Mouse (Mus musculus) forebrain, embryonic 14.5 days (tissue): Measurements from ENCODE around the gene Elp4. TPM values are rescaled to one million over a fixed set of nuclear protein-coding genes. Genes with fewer than 3 reads are reported as not detected.

Experiments
- ATAC-seq: fragments of 200-750 bp; cut with Nextera tagmentation; 2 replicates; pipeline ENCODE4 v1.8.0; 2017; ENCODE audit warnings: mild to moderate bottlenecking, moderate library complexity
- DNase-seq: peaks from one replicate; pipeline ENCODE4 v3.0.0-alpha.2; 2015; ENCODE audit warnings: low spot score
- H3K27ac ChIP-seq: fragments of 300-500 bp; sonication (generic); 2 replicates; pipeline ENCODE4 v1.5.1; 2014; ENCODE audit warnings: low read depth, mild to moderate bottlenecking, control low read depth, low read length, moderate library complexity
- H3K27me3 ChIP-seq: fragments of 300-500 bp; sonication (generic); replicated peaks from 2 replicates; pipeline ENCODE4 v1.6.1; 2014; ENCODE audit warnings: low read length, control low read depth, mixed read lengths; ENCODE audit not compliant: control insufficient read depth, insufficient read depth
- H3K36me3 ChIP-seq: fragments of 300-500 bp; sonication (generic); 2 replicates; pipeline ENCODE4 v1.6.1; 2014; ENCODE audit warnings: low read length, control low read depth; ENCODE audit not compliant: control insufficient read depth, insufficient read depth
- H3K4me1 ChIP-seq: fragments of 300-500 bp; sonication (generic); 2 replicates; pipeline ENCODE4 v1.6.1; 2014; ENCODE audit warnings: antibody characterized with exemption, low read length, control low read depth; ENCODE audit not compliant: control insufficient read depth, insufficient read depth
- H3K4me2 ChIP-seq: fragments of 300-500 bp; sonication (generic); 2 replicates; pipeline ENCODE4 v1.6.1; 2014; ENCODE audit warnings: mild to moderate bottlenecking, control low read depth, low read length
- H3K4me3 ChIP-seq: fragments of 300-500 bp; sonication (generic); 2 replicates; pipeline ENCODE4 v1.5.1; 2014; ENCODE audit warnings: low read depth, low read length, control low read depth
- H3K9ac ChIP-seq: fragments of 300-500 bp; sonication (generic); 2 replicates; pipeline ENCODE4 v1.6.1; 2014; ENCODE audit warnings: mild to moderate bottlenecking, low read length, control low read depth, moderate library complexity
- H3K9me3 ChIP-seq: fragments of 300-500 bp; sonication (generic); replicated peaks from 2 replicates; pipeline ENCODE4 v1.6.1; 2016; ENCODE audit warnings: low read length, control low read depth, mixed read lengths; ENCODE audit not compliant: control insufficient read depth
- WGBS: fragments of 180-500 bp; shearing (Covaris S2); extraction: QIAGEN DNeasy Blood & Tissue Kit; methylation state at CpG from one replicate; pipeline ENCODE4 v1.1.7; 2014; 5-methylcytosine and 5-hydroxymethylcytosine counted together
- polyA plus RNA-seq: library from polyadenylated mRNA; unstranded; fragments of >200 nt; fragmentation: Nextera tagmentation; extraction: Ambion mirVana; gene quantifications from 2 replicates; pipeline ENCODE4 v1.2.1, GENCODE M21; 2014

Gene Elp4
- polyA plus RNA-seq, 1 experiment from 2014 or later: 45.5 TPM

DNA sequence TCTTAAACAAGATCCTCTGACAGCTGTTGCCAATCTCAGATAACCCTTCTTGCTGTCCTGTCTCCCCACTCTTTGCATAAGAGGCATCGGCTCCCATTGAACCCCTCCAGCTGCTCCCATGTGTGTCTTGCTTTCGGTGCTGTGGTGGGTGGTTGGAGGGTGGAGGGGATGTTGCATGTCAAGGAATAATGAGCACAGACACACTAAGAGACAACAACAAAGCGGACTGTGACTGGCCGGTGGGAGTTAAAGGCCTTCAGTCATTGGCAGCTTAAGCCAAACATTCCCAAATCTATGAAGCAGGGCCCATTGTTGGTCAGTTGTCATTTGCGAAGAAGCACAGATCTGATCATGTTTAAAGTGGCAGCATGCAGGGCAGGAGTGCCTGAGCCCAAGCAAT lies 206.6 kb downstream of the Elp4 start:
- H3K27me3 ChIP-seq: 0 out of 2 replicates have a peak, but pooled peaks cover 2% of the 10 kb centered on the region
- H3K36me3 ChIP-seq: peaks cover 34% of the 10 kb centered on the region
- H3K4me3 ChIP-seq: no peak overlapping the region
- H3K9ac ChIP-seq: no peak overlapping the region
- H3K4me1 ChIP-seq: no peaks in the 10 kb centered on the region
- H3K27ac ChIP-seq: no peak overlapping the region
- ATAC-seq: no peak
- no peaks in the 10 kb centered on the region for H3K9me3 ChIP-seq
- no peak for DNase-seq
- H3K4me2 ChIP-seq: no peak overlapping the region
- WGBS: 50% methylated on average over 5 of the region's 5 CpGs

DNA sequence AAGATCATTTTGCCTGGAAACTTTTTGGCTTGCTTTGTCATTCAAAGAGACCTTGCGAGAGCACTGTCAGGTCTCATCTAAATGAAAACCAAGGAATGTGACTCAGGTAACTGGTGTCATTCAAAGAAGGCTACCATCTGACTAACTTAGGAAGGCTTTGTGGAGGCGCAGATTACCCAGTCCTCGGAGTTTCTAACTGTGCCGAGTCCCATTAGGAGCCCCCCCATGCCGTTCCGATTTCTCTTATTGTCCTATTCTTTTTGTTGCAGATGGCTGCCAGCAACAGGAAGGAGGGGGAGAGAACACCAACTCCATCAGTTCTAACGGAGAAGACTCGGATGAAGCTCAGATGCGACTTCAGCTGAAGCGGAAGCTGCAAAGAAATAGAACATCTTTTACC lies 213.1 kb downstream of the Elp4 start:
- peak overlapping the region; percentile 12; the same call in 1 of the 2 replicates for H3K4me2 ChIP-seq
- H3K9me3 ChIP-seq: no peaks in the 10 kb centered on the region
- H3K27ac ChIP-seq: peak overlapping the region; percentile 11; the same call in 1 of the 2 replicates
- peaks cover 28% of the 10 kb centered on the region for H3K4me1 ChIP-seq
- no peak overlapping the region for H3K4me3 ChIP-seq
- DNase-seq (peak; percentile 39), ATAC-seq (no peak)
- WGBS: 15% methylated on average over 10 of the region's 10 CpGs
- peaks cover 8% of the 10 kb centered on the region; the same call in 1 of the 2 replicates for H3K27me3 ChIP-seq
- peaks cover 39% of the 10 kb centered on the region for H3K36me3 ChIP-seq
- H3K9ac ChIP-seq: peak overlapping the region; percentile 17; the same call in 1 of the 2 replicates

DNA sequence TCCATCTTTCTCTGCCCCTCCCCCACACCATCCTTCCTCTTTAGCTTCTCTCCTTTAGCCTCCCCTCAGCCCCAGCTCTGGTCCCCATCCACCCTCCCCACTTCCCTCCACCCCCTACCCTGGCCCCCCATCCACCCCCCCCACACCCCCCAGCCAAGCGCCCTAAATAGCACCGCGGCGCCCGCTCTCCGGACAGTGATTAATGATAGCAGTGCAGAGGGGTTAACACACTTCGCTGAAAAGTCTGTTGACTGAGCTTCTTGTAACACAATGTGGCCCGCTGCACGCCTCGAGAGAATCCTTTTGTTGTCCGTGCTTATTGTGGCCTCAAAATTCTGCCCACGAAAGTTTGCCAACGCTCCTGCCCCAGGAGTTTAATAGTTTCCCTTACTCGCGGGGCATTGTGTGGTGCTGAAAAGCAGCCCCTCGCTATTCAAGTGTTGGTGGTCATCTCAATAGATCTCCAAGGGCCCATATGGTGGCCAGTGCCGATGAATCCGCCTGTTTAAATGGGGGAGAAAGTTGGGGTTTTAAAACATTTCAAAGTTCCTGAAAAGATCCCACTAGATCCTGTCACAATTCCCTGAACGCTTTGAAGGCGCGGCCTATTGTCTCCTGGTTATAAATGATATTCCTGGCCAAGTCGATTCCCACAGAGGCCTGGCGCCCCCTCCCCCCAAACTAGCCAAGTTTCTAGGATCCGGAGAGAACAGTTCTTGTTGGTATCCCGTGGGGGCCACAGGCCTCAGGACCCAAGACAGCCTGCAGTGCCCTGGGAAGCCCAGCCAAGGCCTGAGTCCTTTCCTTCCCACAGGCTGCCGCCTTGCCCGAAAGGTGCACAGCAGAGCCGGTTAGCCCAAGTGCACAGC lies 214.4 kb downstream of the Elp4 start:
- peak overlapping the region; percentile 70 for H3K27ac ChIP-seq
- H3K36me3 ChIP-seq: peaks cover 37% of the 10 kb centered on the region
- peak overlapping the region; percentile 57 for H3K9ac ChIP-seq
- no peaks in the 10 kb centered on the region for H3K9me3 ChIP-seq
- peak overlapping the region; percentile 17 for H3K4me3 ChIP-seq
- peak overlapping the region; percentile 49 for H3K4me2 ChIP-seq
- WGBS: 1% methylated on average over 28 of the region's 28 CpGs
- ATAC-seq: peak; percentile 28; the same call in 1 of the 2 replicates
- peaks cover 15% of the 10 kb centered on the region for H3K27me3 ChIP-seq
- H3K4me1 ChIP-seq: peaks cover 35% of the 10 kb centered on the region
- DNase-seq: peak; percentile 65

DNA sequence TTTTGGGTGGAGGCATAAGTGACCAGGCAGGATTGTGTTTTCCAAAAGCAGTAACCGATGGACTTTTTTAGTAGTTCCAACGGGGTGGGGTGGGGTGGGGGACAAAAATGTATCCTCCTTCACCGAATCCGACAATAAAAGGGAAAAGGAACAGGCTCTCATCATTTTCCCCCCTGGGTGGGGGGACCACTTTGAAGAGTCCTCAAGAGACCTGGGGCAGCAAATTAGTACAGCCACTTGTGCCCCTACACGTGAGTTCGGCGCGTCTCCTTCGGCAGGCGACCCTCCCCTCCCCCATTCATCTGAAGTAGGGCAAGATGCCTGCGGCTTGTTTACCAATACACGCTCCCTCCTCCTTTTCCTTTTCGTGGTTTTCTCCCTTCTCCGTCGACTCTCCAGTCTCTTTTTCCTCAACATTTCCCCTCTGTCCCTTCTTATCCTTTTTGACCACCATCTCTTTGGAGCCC lies 215.0 kb downstream of the Elp4 start:
- peaks cover 19% of the 10 kb centered on the region for H3K27me3 ChIP-seq
- H3K4me2 ChIP-seq: peak overlapping the region; percentile 49
- H3K4me3 ChIP-seq: peak overlapping the region; percentile 17
- H3K36me3 ChIP-seq: peaks cover 35% of the 10 kb centered on the region
- DNase-seq (no peak), ATAC-seq (0 out of 2 replicates have a peak, but pooled peaks have one; percentile 4)
- H3K9me3 ChIP-seq: no peaks in the 10 kb centered on the region
- H3K27ac ChIP-seq: peak overlapping the region; percentile 70
- under 1% methylated on average over 15 of the region's 15 CpGs for WGBS
- H3K9ac ChIP-seq: peak overlapping the region; percentile 57
- peaks cover 37% of the 10 kb centered on the region for H3K4me1 ChIP-seq

DNA sequence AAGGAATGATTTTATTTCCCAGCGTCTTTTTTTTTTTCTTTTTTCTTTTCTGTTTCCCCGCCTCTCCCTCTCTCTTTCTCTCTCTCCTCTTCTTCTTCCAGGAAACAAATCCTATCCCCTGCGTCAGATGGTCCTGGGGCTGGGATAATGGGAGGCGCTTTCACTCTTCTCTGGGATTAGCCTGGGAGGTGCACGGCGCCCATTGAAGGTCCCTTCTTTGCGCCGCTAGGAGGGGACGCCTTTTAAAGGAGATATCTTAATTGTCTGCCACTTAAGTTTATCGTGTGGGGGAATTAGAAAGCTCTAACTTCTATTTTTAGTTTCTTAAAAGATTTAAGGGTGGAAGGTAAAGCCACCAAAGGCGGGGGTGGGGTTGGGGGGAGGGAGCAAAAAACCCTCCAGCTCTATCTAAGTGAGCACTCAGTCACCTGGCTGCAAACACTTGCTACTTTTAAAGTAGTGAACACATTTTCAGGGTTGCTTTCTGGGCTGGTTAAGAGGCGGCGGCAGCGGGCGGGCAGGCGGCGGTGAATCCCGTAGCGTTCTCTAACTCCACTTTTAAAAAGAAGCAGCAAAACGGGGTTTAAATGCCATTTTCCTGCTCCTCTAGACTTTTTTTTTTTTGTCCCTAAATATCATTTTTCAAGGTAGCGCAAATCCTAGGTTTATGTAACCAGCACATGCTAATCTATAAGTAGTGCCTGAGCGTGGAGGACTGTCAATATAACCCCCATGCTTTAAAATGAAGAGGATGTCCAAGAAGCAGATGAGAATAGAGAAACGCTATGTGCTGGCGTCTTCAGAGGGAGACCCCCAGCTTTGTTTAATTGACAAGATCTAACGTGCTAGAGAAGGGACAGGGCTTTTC lies 215.7 kb downstream of the Elp4 start:
- Histone ChIP-seq H3K4me2 (peak overlapping the region; percentile 49), H3K4me1 (peaks cover 39% of the 10 kb centered on the region), H3K9me3 (no peaks in the 10 kb centered on the region), H3K36me3 (peaks cover 37% of the 10 kb centered on the region), H3K27ac (peak overlapping the region; percentile 70; the same call in 1 of the 2 replicates), H3K27me3 (peaks cover 19% of the 10 kb centered on the region), H3K9ac (peak overlapping the region; percentile 57), H3K4me3 (peak overlapping the region; percentile 17)
- whole genome bisulfite sequencing: 2% methylated on average over 25 of the region's 25 CpGs
- ATAC-seq: no peak
- DNase-seq: no peak

DNA sequence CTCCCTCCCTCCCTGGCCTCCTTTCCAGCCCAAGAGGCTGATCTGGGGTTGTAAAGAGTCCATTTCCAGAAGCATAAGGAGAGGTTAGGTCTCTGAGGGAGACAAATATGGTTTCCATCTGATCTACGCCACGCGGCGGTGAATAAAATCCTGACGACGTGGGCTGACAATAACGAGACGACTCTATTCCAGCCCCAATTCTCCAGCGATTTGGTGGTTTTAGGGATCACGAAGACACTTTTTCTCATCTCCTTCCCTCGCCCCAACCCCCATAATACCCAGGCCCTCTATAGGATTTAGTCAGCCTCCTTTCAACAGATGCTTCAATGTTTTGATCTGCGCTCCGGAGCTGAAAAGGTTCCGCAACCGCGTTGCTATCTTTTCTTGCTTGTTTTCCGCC lies 216.4 kb downstream of the Elp4 start:
- WGBS: 2% methylated on average over 17 of the region's 17 CpGs
- H3K27ac ChIP-seq: peak overlapping the region; percentile 70
- no peak for ATAC-seq
- peak overlapping the region; percentile 49 for H3K4me2 ChIP-seq
- peak overlapping the region; percentile 17 for H3K4me3 ChIP-seq
- H3K9ac ChIP-seq: peak overlapping the region; percentile 57
- DNase-seq: no peak
- H3K36me3 ChIP-seq: peaks cover 31% of the 10 kb centered on the region
- peaks cover 22% of the 10 kb centered on the region for H3K27me3 ChIP-seq
- H3K4me1 ChIP-seq: peaks cover 39% of the 10 kb centered on the region
- H3K9me3 ChIP-seq: no peaks in the 10 kb centered on the region

DNA sequence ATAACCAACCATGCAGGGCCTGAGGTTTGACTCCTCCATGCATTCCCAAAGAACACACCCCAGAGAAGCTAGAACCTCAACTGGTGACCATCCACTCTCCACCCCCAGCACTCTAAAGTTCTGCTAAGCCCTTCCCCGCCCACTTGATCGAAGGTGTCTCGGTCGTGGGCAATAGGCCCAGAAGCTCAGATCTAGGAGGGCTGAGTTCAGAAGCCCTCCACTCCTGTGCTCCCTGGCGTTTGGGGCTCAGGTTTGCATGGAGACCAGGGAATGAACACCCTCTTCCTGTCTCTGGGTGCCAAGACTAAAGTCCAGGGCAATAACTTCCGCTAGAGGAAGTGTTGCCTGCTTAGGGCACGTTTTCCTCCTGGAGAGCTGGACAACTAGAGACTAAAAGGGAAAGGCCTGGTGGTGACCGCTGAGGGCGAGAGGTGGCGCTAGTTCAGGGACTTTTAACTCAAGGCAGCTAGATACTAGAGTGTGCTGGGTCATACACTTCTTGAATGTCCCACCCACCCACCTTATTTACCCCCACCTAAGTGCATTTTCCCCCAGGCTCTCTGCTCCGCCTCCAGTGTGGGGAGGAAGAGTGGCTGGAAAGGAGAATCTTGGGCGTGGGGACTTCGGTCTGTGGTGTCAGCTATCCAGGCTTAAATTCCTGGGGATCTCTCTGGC lies 216.9 kb downstream of the Elp4 start:
- peak overlapping the region; percentile 70 for H3K27ac ChIP-seq
- 10% methylated on average over 13 of the region's 13 CpGs for WGBS
- H3K27me3 ChIP-seq: peaks cover 20% of the 10 kb centered on the region
- peak overlapping the region; percentile 49 for H3K4me2 ChIP-seq
- H3K9ac ChIP-seq: peak overlapping the region; percentile 57
- peaks cover 26% of the 10 kb centered on the region for H3K36me3 ChIP-seq
- peak overlapping the region; percentile 17 for H3K4me3 ChIP-seq
- ATAC-seq (peak; percentile 12), DNase-seq (no peak)
- no peaks in the 10 kb centered on the region for H3K9me3 ChIP-seq
- peaks cover 39% of the 10 kb centered on the region for H3K4me1 ChIP-seq
